Mouse (Mus musculus): ENCODE results near the gene Ndufaf5. TPM values are rescaled to one million over a fixed set of nuclear protein-coding genes. Genes with fewer than 3 reads are reported as not detected.

Ndufaf5 gene
- 16.3 and 19.3 TPM in 2 replicates for polyA plus RNA-seq (2015; fragmentation: Nextera tagmentation; extraction: Ambion mirVana)

DNA sequence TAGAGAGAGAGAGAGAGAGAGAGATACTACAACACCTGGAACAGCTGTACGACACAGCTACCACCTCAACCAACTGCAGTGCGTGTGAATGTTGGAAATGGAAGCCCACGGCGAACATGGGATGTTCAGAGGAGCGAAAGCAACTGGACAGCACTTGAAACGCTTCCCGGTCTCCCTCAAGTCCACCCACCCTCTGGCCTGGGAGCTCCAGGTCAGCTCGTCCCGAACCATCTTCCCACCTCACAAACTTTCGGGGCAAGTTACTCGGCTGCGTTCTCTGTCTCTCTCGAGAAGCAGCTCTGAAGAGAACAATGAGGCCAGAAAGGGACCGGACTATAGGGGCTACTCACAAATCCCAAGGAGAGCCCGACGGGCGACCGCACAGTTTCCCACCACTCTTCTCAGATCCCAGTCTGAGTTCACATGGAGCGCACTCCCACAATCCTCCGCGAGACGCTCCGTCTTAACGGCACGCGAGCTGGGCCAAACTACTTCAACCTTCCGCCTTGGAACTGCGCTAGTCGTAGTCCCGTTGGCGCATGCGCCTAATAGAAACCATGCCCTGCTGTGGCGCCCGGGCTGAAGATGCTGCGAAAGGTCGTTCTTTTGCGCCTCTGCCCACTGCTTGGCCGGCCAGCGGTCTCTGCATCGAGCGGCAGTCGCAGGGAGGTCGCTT, at the start of gene Ndufaf5, which contains the start of gene Esf1:
Ndufaf5 (plus strand) TSS at position 523 of the 676 bp plus-strand sequence.
Esf1 (minus strand) TSS at position 438 of the 676 bp plus-strand sequence.

DNA sequence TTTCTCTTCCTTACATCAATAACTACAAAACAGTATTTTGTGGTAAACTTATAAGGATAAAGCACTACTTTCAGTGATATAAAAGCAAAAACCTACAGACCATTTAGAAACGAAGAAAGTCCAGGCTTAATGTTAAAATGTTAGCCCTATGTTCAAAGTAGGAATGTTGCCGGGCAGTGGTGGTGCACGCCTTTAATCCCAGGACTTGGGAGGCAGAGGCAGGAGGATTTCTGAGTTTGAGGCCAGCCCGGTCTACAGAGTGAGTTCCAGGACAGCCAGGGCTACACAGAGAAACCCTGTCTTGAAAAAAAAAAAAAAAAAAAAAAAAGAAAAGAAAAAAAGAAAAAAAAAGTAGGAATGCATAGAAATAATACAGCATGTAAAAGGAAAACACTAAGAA, 18.7 kb upstream of the Ndufaf5 start, which contains the start of gene Gm17374:
Gm17374 (plus strand) TSS at position 301 of the 400 bp plus-strand sequence.

Other genes starting within 250 kb of the Ndufaf5 start
- 14.6 and 21.1 TPM in 2 replicates for gene Tasp1, start 103.8 kb upstream of the Ndufaf5 start, polyA plus RNA-seq (2015; fragmentation: Nextera tagmentation; extraction: Ambion mirVana)
- gene Gm17374, start 18.6 kb upstream of the Ndufaf5 start, polyA plus RNA-seq (2015; fragmentation: Nextera tagmentation; extraction: Ambion mirVana), result not detected in 2 replicates
- 19.6 and 25.7 TPM in 2 replicates for gene Esf1, start 85 bp upstream of the Ndufaf5 start, polyA plus RNA-seq (2015; fragmentation: Nextera tagmentation; extraction: Ambion mirVana)
- not detected in 2 replicates for gene Sel1l2, start 219.1 kb downstream of the Ndufaf5 start, polyA plus RNA-seq (2015; fragmentation: Nextera tagmentation; extraction: Ambion mirVana)
- 24.2 and 26.5 TPM in 2 replicates for gene Macrod2, start 224.7 kb downstream of the Ndufaf5 start, polyA plus RNA-seq (2015; fragmentation: Nextera tagmentation; extraction: Ambion mirVana)

Data from adrenal gland, postnatal 0 days (tissue).